ENCODE assay signal across 11 mouse cellular contexts in the genomic region with DNA sequence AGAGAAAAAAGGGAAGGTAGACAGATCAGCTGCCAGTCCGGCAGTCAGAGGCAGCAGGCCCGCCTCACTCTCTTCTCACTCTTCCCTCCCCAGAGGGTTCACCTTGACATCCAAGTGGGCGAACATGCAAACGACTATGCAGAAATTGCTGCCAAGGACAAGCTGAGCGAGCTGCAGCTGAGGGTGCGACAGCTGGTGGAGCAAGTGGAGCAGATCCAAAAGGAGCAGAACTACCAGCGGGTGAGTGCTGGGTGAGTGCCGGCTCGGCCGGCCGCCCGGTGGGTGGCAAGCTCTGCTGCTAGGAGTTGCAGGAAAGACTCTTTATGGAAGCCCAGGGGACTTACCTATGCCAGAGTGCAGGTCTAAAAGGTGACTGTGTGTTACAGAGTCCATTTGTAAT. TPM values are rescaled to one million over a fixed set of nuclear protein-coding genes. Genes with fewer than 3 reads are reported as not detected.
A peak's percentile ranks its signal among the peaks of the same experiment; 100 is the strongest.
DNase-seq lines count a peak whose midpoint lies in the region; ATAC-seq lines count a peak whose summit lies in the region.
"Had no signal": no experiment of that assay in that cellular context is flagged by ENCODE, and none has a peak within 500 bp of the region (broad histone marks: within the 10 kb centered on the region; RNA-seq: fewer than 3 reads in every experiment).

No protein-coding gene starts in this region.

- H3K4me3 ChIP-seq in midbrain, embryonic 13.5 days (replicated peaks), result no peak overlapping the region
- H3K4me3 ChIP-seq in kidney, embryonic 16.5 days (ENCODE audit: low read length), result no peak overlapping the region
- H3K4me3 ChIP-seq: liver, embryonic 15.5 days had no signal

- H3K27ac ChIP-seq in midbrain, embryonic 13.5 days, result no peak overlapping the region
- no peak overlapping the region for H3K27ac ChIP-seq in kidney, embryonic 16.5 days (ENCODE audit: low read length)
- H3K27ac ChIP-seq: liver, embryonic 15.5 days had no signal

- DNase-seq in gastrocnemius, adult 18-20 months (ENCODE audit: low spot score), result peak; percentile 68
- no peak for DNase-seq in gastrocnemius, postnatal 4 days (ENCODE audit: low spot score in 2 of 2)
- peak; percentile 52 to 56 for DNase-seq in cerebellum, adult 18-20 months
- peak; percentile 81 for DNase-seq in gastrocnemius, postnatal 14 days
- DNase-seq in left cerebral cortex, postnatal 4 days, result peak; percentile 84
- DNase-seq in kidney, postnatal 4 days, result no peak
- DNase-seq: midbrain, embryonic 14.5 days; thymus, adult 18-20 months had no signal

- intact Hi-C loops in gastrocnemius, postnatal 14 days (cut with DNase I; ENCODE audit: low total_unique reads), result no loop called here
- intact Hi-C loops in left cerebral cortex, postnatal 4 days (cut with DNase I), result no loop called here

- H3K9ac ChIP-seq in midbrain, embryonic 13.5 days (replicated peaks), result no peak overlapping the region
- no peak overlapping the region for H3K9ac ChIP-seq in kidney, embryonic 16.5 days (replicated peaks; ENCODE audit: low read length)
- H3K9ac ChIP-seq: liver, embryonic 15.5 days had no signal

- H3K27me3 ChIP-seq in midbrain, embryonic 13.5 days, result peaks cover 9% of the 10 kb centered on the region; the same call in 1 of the 2 replicates
- peaks cover 5% of the 10 kb centered on the region; the same call in 1 of the 2 replicates for H3K27me3 ChIP-seq in kidney, embryonic 16.5 days (ENCODE audit: insufficient read depth, low read length)

- no peak for ATAC-seq in midbrain, embryonic 13.5 days
- ATAC-seq in kidney, embryonic 16.5 days (ENCODE audit: low FRiP score, low TSS enrichment), result no peak

- H3K4me2 ChIP-seq in midbrain, embryonic 13.5 days (replicated peaks), result no peak overlapping the region
- no peak overlapping the region for H3K4me2 ChIP-seq in kidney, embryonic 16.5 days (replicated peaks; ENCODE audit: low read depth, low read length)

- 92% methylated on average over 12 of the region's 12 CpGs for WGBS in midbrain, embryonic 13.5 days
- WGBS in kidney, embryonic 16.5 days, result 92% methylated on average over 12 of the region's 12 CpGs

- H3K4me1 ChIP-seq in midbrain, embryonic 13.5 days (replicated peaks), result peaks cover 22% of the 10 kb centered on the region
- peaks cover 7% of the 10 kb centered on the region for H3K4me1 ChIP-seq in kidney, embryonic 16.5 days (ENCODE audit: insufficient read depth, low read length)

- H3K9me3 ChIP-seq in midbrain, embryonic 13.5 days, result no peaks in the 10 kb centered on the region
- H3K9me3 ChIP-seq in kidney, embryonic 16.5 days (ENCODE audit: low read length), result no peaks in the 10 kb centered on the region
- H3K9me3 ChIP-seq: liver, embryonic 15.5 days had no signal

- peaks cover 41% of the 10 kb centered on the region for H3K36me3 ChIP-seq in midbrain, embryonic 13.5 days
- H3K36me3 ChIP-seq in kidney, embryonic 16.5 days (ENCODE audit: insufficient read depth, low read length), result peaks cover 30% of the 10 kb centered on the region

RNA-seq across cellular contexts. Expression of a gene that starts 4.3 kb away (rescaled TPM):
- total RNA-seq in gastrocnemius, adult 18-20 months (2021), result 1 to 10 TPM; 4.7 to 6.8 TPM
- 10 to 100 TPM; 11.0 to 12.1 TPM for total RNA-seq in gastrocnemius, postnatal 4 days (2021)
- total RNA-seq in gastrocnemius, postnatal 14 days (2021), result 1 to 10 TPM; 6.2 to 7.3 TPM
- total RNA-seq in left cerebral cortex, postnatal 4 days (2021), result 10 to 100 TPM; 32.3 to 32.4 TPM
- 45.5 and 47.4 TPM in 2 replicates for polyA plus RNA-seq in midbrain, embryonic 13.5 days (2015; fragmentation: Nextera tagmentation; extraction: Ambion mirVana)
- 20.0 and 26.3 TPM in 2 replicates for polyA plus RNA-seq in kidney, embryonic 16.5 days (2015; fragmentation: Nextera tagmentation; extraction: Ambion mirVana)

RNA-seq across cellular contexts. Expression of a gene that starts 21.8 kb away (rescaled TPM):
- total RNA-seq in gastrocnemius, adult 18-20 months (2021), result 10 to 100 TPM; 46.0 to 59.5 TPM
- 100 to 1,000 TPM; 149 to 150 TPM for total RNA-seq in gastrocnemius, postnatal 4 days (2021)
- 100 to 1,000 TPM; 139 to 149 TPM for total RNA-seq in gastrocnemius, postnatal 14 days (2021)
- total RNA-seq in left cerebral cortex, postnatal 4 days (2021), result 100 to 1,000 TPM; 109 to 111 TPM
- 103 and 125 TPM in 2 replicates for polyA plus RNA-seq in midbrain, embryonic 13.5 days (2015; fragmentation: Nextera tagmentation; extraction: Ambion mirVana)
- 175 and 177 TPM in 2 replicates for polyA plus RNA-seq in kidney, embryonic 16.5 days (2015; fragmentation: Nextera tagmentation; extraction: Ambion mirVana)

RNA-seq across cellular contexts. Expression of a gene that starts 24.5 kb away (rescaled TPM):
- total RNA-seq in gastrocnemius, adult 18-20 months (2021), result 10 to 100 TPM in 1 of 2 experiments, 1 to 10 TPM in 1; 9.6 to 10.1 TPM
- total RNA-seq in gastrocnemius, postnatal 4 days (2021), result 10 to 100 TPM; 36.5 to 38.3 TPM
- total RNA-seq in gastrocnemius, postnatal 14 days (2021), result 10 to 100 TPM; 12.8 to 15.4 TPM
- 10 to 100 TPM; 91.4 to 92.9 TPM for total RNA-seq in left cerebral cortex, postnatal 4 days (2021)
- polyA plus RNA-seq in midbrain, embryonic 13.5 days (2015; fragmentation: Nextera tagmentation; extraction: Ambion mirVana), result 64.9 and 72.3 TPM in 2 replicates
- 40.2 and 41.2 TPM in 2 replicates for polyA plus RNA-seq in kidney, embryonic 16.5 days (2015; fragmentation: Nextera tagmentation; extraction: Ambion mirVana)

RNA-seq across cellular contexts. Expression of a gene that starts 27.4 kb away (rescaled TPM):
- total RNA-seq in gastrocnemius, adult 18-20 months (2021), result 1 to 10 TPM; 8.1 to 9.2 TPM
- 10 to 100 TPM; 22.2 to 22.7 TPM for total RNA-seq in gastrocnemius, postnatal 4 days (2021)
- total RNA-seq in gastrocnemius, postnatal 14 days (2021), result 10 to 100 TPM; 10.1 to 11.1 TPM
- 10 to 100 TPM; 60.3 to 62.0 TPM for total RNA-seq in left cerebral cortex, postnatal 4 days (2021)
- polyA plus RNA-seq in midbrain, embryonic 13.5 days (2015; fragmentation: Nextera tagmentation; extraction: Ambion mirVana), result 92.3 and 97.5 TPM in 2 replicates
- 54.5 and 60.7 TPM in 2 replicates for polyA plus RNA-seq in kidney, embryonic 16.5 days (2015; fragmentation: Nextera tagmentation; extraction: Ambion mirVana)

RNA-seq across cellular contexts. Expression of a gene that starts 39.5 kb away (rescaled TPM):
- total RNA-seq in gastrocnemius, adult 18-20 months (2021), result 10 to 100 TPM; 23.1 to 23.7 TPM
- 10 to 100 TPM; 28.2 to 35.0 TPM for total RNA-seq in gastrocnemius, postnatal 4 days (2021)
- total RNA-seq in gastrocnemius, postnatal 14 days (2021), result 10 to 100 TPM; 19.7 to 21.2 TPM
- total RNA-seq in left cerebral cortex, postnatal 4 days (2021), result 10 to 100 TPM; 49.7 to 50.2 TPM
- polyA plus RNA-seq in midbrain, embryonic 13.5 days (2015; fragmentation: Nextera tagmentation; extraction: Ambion mirVana), result 31.3 and 33.5 TPM in 2 replicates
- polyA plus RNA-seq in kidney, embryonic 16.5 days (2015; fragmentation: Nextera tagmentation; extraction: Ambion mirVana), result 37.5 and 39.7 TPM in 2 replicates

Comparison
In these comparisons a context has a peak if more than half of its experiments do, and no peak if none do; other contexts are left out.
1. DNase-seq: peak in gastrocnemius, adult 18-20 months (single experiment), cerebellum, adult 18-20 months (2 of 2), gastrocnemius, postnatal 14 days (single experiment) and left cerebral cortex, postnatal 4 days (single experiment); none in gastrocnemius, postnatal 4 days (0 of 2) and kidney, postnatal 4 days (0 of 2).